Mouse (Mus musculus): Measurements from ENCODE around the gene Mmrn1.

GRCm38 (mm10) chr6:60881534-60881933 lies 43.2 kb upstream of the Mmrn1 start:
- TF ChIP-seq POLR2A (IDR thresholded peaks at IDR 0.05; ENCODE audit: insufficient read depth, low read depth, low read length): no peak
- no peak for TF ChIP-seq EP300 (IDR thresholded peaks at IDR 0.05; ENCODE audit: insufficient read depth, low read depth, low read length)
